Mouse (Mus musculus): ENCODE results near the gene Sdhaf1.

DNA sequence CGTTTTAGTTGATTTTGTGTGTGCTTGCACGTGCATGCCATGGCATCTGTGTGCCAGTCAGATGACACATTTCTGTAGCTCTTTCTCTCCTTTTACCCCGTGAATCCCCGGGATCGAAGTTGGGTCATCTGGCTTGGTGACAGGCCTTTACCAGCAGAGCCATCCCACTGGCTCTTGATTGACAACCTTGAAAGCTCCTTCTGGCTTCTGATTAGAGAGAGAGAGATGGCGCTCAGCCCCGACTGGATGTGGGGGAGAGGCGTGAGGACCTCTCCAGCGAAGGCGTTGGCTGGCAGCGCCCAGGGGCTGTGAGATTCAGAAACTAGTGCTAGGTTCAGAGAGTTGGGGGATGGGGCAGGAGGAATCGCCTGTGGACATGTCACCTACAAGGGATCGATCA is 29.9 kb downstream of the Sdhaf1 start:
- TF ChIP-seq CTCF (IDR thresholded peaks at IDR 0.05; ENCODE audit: extremely low read depth, insufficient read depth, insufficient read length, insufficient replicate concordance) = no peak
- TF ChIP-seq POLR2A (IDR thresholded peaks at IDR 0.05; ENCODE audit: low read depth, low read length) = no peak
